Mouse (Mus musculus): ENCODE data around the gene Bnip2. TPM values are rescaled to one million over a fixed set of nuclear protein-coding genes. Genes with fewer than 3 reads are reported as not detected.

Gene Bnip2
- total and polyA plus RNA-seq, 3 experiments, result 54.3 to 104 (median 88.1) TPM

Other genes with a start within 250 kb of the Bnip2 start
- not detected in 2 replicates for gene Foxb1, start 228.5 kb upstream of the Bnip2 start, total RNA-seq (2012; rRNA removed)
- not detected in 2 replicates for gene Foxb1, start 228.5 kb upstream of the Bnip2 start, total RNA-seq (2014; rRNA removed)
- gene Foxb1, start 228.5 kb upstream of the Bnip2 start, polyA plus RNA-seq (2012; ENCODE audit: insufficient read length, low read depth), result not detected in 2 replicates
- 51.1 and 65.5 TPM in 2 replicates for gene Gtf2a2, start 23.1 kb downstream of the Bnip2 start, total RNA-seq (2012; rRNA removed)
- 156 and 179 TPM in 2 replicates for gene Gtf2a2, start 23.1 kb downstream of the Bnip2 start, total RNA-seq (2014; rRNA removed)
- 94.2 and 109 TPM in 2 replicates for gene Gtf2a2, start 23.1 kb downstream of the Bnip2 start, polyA plus RNA-seq (2012; ENCODE audit: insufficient read length, low read depth)
- gene Gcnt3, start 48.6 kb downstream of the Bnip2 start, total RNA-seq (2012; rRNA removed), result 0.04 TPM in 1 of 2 replicates, not detected in the other
- 0.04 TPM in 1 of 2 replicates, not detected in the other for gene Gcnt3, start 48.6 kb downstream of the Bnip2 start, total RNA-seq (2014; rRNA removed)
- gene Gcnt3, start 48.6 kb downstream of the Bnip2 start, polyA plus RNA-seq (2012; ENCODE audit: insufficient read length, low read depth), result not detected in 2 replicates
- 0.04 and 0.13 TPM in 2 replicates for gene Fam81a, start 153.1 kb downstream of the Bnip2 start, total RNA-seq (2012; rRNA removed)
- gene Fam81a, start 153.1 kb downstream of the Bnip2 start, total RNA-seq (2014; rRNA removed), result 0.09 TPM in 1 of 2 replicates, not detected in the other
- not detected in 2 replicates for gene Fam81a, start 153.1 kb downstream of the Bnip2 start, polyA plus RNA-seq (2012; ENCODE audit: insufficient read length, low read depth)
- 97.6 and 98.7 TPM in 2 replicates for gene Myo1e, start 217.9 kb downstream of the Bnip2 start, total RNA-seq (2012; rRNA removed)
- 82.3 and 88.5 TPM in 2 replicates for gene Myo1e, start 217.9 kb downstream of the Bnip2 start, total RNA-seq (2014; rRNA removed)
- gene Myo1e, start 217.9 kb downstream of the Bnip2 start, polyA plus RNA-seq (2012; ENCODE audit: insufficient read length, low read depth), result 186 and 188 TPM in 2 replicates

All from CH12.LX (cell line).